Mouse (Mus musculus) myocyte (in vitro differentiated cells): ENCODE data around the gene Pigx.
"Not testable (repeated sequence)": the region's sequence is repeated elsewhere in the genome, so short reads cannot be mapped to it uniquely, and the experiment has no call there.

Source experiments
- REST ChIP-seq: IDR thresholded peaks from one replicate; pipeline ENCODE4 v1.6.1; 2011; ENCODE audit warnings: mild to moderate bottlenecking, control low read depth, moderate library complexity; ENCODE audit not compliant: insufficient read depth, insufficient read length
- SRF ChIP-seq: IDR thresholded peaks from one replicate; pipeline ENCODE4 v1.6.1; 2011; ENCODE audit warnings: low read depth; ENCODE audit not compliant: control insufficient read depth, insufficient read length

DNA sequence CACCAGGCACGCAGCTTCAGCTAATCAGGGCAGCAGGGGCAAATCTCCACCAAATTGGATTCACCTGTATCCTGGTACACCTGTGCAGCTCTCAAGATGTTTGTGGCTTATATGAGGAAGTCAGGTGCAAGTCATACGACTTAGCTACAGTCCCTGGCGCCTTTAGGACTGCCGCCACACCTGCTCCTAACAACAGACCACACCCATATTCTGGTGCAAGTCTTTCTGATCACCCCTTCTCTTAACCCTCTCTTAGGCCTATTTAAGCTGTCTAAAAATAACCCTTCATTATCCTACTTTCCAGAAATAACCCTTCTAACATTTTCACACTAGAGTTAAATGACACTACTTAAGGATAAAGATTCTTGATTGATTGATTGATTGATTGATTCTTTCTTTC, 29.5 kb downstream of the Pigx start:
- not testable (repeated sequence) for TF ChIP-seq REST, SRF
